Mouse (Mus musculus): Measurements from ENCODE around the gene Zfp810.

The Zfp810 gene

GRCm38 (mm10) chr9:22307156-22307919, at the start of gene Zfp810:
Gene Zfp810, minus strand, starts transcription at chr9:22307648.
- no peak for TF ChIP-seq POU5F1 (IDR thresholded peaks at IDR 0.05; ENCODE audit: borderline replicate concordance, low read length)
- no peak for TF ChIP-seq CTCF (conservative IDR thresholded peaks at IDR 0.05; ENCODE audit: low read length)
- no peak for TF ChIP-seq NANOG (IDR thresholded peaks at IDR 0.05; ENCODE audit: borderline replicate concordance, low read length)
- H3K9me3 ChIP-seq (ENCODE audit: low read length), result peaks cover 44% of the 10 kb centered on the region
- H3K36me3 ChIP-seq (ENCODE audit: insufficient read depth, low read length), result peaks cover 20% of the 10 kb centered on the region
- peaks cover 28% of the 10 kb centered on the region for H3K4me1 ChIP-seq (replicated peaks; ENCODE audit: low read depth, low read length)
- peak within 1 kb of the TSS; percentile 98 for H3K4me3 ChIP-seq (replicated peaks; ENCODE audit: low read length)
- no peaks in the 10 kb centered on the region for H3K27me3 ChIP-seq (ENCODE audit: insufficient read depth, low read length)

- H3K9me3 ChIP-seq (ENCODE audit: low read length), result no peaks in the 10 kb centered on the region
- H3K27me3 ChIP-seq (ENCODE audit: insufficient read depth, low read length), result no peaks in the 10 kb centered on the region
- no peak overlapping the region for H3K4me3 ChIP-seq (replicated peaks; ENCODE audit: low read length)
- peaks cover 97% of the 10 kb centered on the region for H3K36me3 ChIP-seq (ENCODE audit: insufficient read depth, low read length)
- peaks cover 17% of the 10 kb centered on the region for H3K4me1 ChIP-seq (replicated peaks; ENCODE audit: low read depth, low read length)
- no peak for TF ChIP-seq CTCF (conservative IDR thresholded peaks at IDR 0.05; ENCODE audit: low read length)
- no peak for TF ChIP-seq POU5F1 (IDR thresholded peaks at IDR 0.05; ENCODE audit: borderline replicate concordance, low read length)
- no peak for TF ChIP-seq NANOG (IDR thresholded peaks at IDR 0.05; ENCODE audit: borderline replicate concordance, low read length)
These were observed 48.5 kb upstream of the Zfp810 start for GRCm38 (mm10) chr9:22355919-22356318.

GRCm38 (mm10) chr9:22353901-22354300, 46.5 kb upstream of the Zfp810 start:
- no peaks in the 10 kb centered on the region for H3K27me3 ChIP-seq (ENCODE audit: insufficient read depth, low read length)
- no peaks in the 10 kb centered on the region for H3K9me3 ChIP-seq (ENCODE audit: low read length)
- no peak overlapping the region for H3K4me3 ChIP-seq (replicated peaks; ENCODE audit: low read length)
- TF ChIP-seq POU5F1 (IDR thresholded peaks at IDR 0.05; ENCODE audit: borderline replicate concordance, low read length) (no peak), CTCF (conservative IDR thresholded peaks at IDR 0.05; ENCODE audit: low read length) (no peak), NANOG (IDR thresholded peaks at IDR 0.05; ENCODE audit: borderline replicate concordance, low read length) (no peak)
- peaks cover 17% of the 10 kb centered on the region for H3K4me1 ChIP-seq (replicated peaks; ENCODE audit: low read depth, low read length)
- peaks cover 92% of the 10 kb centered on the region for H3K36me3 ChIP-seq (ENCODE audit: insufficient read depth, low read length)

- TF ChIP-seq NANOG (IDR thresholded peaks at IDR 0.05; ENCODE audit: borderline replicate concordance, low read length), result no peak
- no peak for TF ChIP-seq POU5F1 (IDR thresholded peaks at IDR 0.05; ENCODE audit: borderline replicate concordance, low read length)
- no peak for TF ChIP-seq CTCF (conservative IDR thresholded peaks at IDR 0.05; ENCODE audit: low read length)
- Histone ChIP-seq H3K36me3 (ENCODE audit: insufficient read depth, low read length) (peaks cover 89% of the 10 kb centered on the region), H3K27me3 (ENCODE audit: insufficient read depth, low read length) (no peaks in the 10 kb centered on the region), H3K4me1 (replicated peaks; ENCODE audit: low read depth, low read length) (peaks cover 17% of the 10 kb centered on the region), H3K9me3 (ENCODE audit: low read length) (no peaks in the 10 kb centered on the region), H3K4me3 (replicated peaks; ENCODE audit: low read length) (no peak overlapping the region)
These were observed 46.0 kb upstream of the Zfp810 start for GRCm38 (mm10) chr9:22353465-22353864.

GRCm38 (mm10) chr9:22340331-22340730, 32.9 kb upstream of the Zfp810 start:
- no peak overlapping the region for H3K4me3 ChIP-seq (replicated peaks; ENCODE audit: low read length)
- TF ChIP-seq CTCF (conservative IDR thresholded peaks at IDR 0.05; ENCODE audit: low read length), result no peak
- TF ChIP-seq POU5F1 (IDR thresholded peaks at IDR 0.05; ENCODE audit: borderline replicate concordance, low read length), result no peak
- TF ChIP-seq NANOG (IDR thresholded peaks at IDR 0.05; ENCODE audit: borderline replicate concordance, low read length), result no peak
- H3K36me3 ChIP-seq (ENCODE audit: insufficient read depth, low read length), result peaks cover 89% of the 10 kb centered on the region
- H3K9me3 ChIP-seq (ENCODE audit: low read length), result no peaks in the 10 kb centered on the region
- no peaks in the 10 kb centered on the region for H3K27me3 ChIP-seq (ENCODE audit: insufficient read depth, low read length)
- H3K4me1 ChIP-seq (replicated peaks; ENCODE audit: low read depth, low read length), result no peaks in the 10 kb centered on the region; the same call in 1 of the 2 replicates

- Histone ChIP-seq H3K4me3 (replicated peaks; ENCODE audit: low read length) (no peak overlapping the region), H3K9me3 (ENCODE audit: low read length) (no peaks in the 10 kb centered on the region), H3K36me3 (ENCODE audit: insufficient read depth, low read length) (peaks cover 91% of the 10 kb centered on the region), H3K27me3 (ENCODE audit: insufficient read depth, low read length) (no peaks in the 10 kb centered on the region), H3K4me1 (replicated peaks; ENCODE audit: low read depth, low read length) (peaks cover 11% of the 10 kb centered on the region)
- TF ChIP-seq POU5F1 (IDR thresholded peaks at IDR 0.05; ENCODE audit: borderline replicate concordance, low read length) (no peak), CTCF (conservative IDR thresholded peaks at IDR 0.05; ENCODE audit: low read length) (peak; percentile 56)
These were observed 29.8 kb upstream of the Zfp810 start for GRCm38 (mm10) chr9:22337217-22337616.

GRCm38 (mm10) chr9:22327475-22328387, 20.3 kb upstream of the Zfp810 start:
- Histone ChIP-seq H3K36me3 (ENCODE audit: insufficient read depth, low read length) (peaks cover 32% of the 10 kb centered on the region), H3K9me3 (ENCODE audit: low read length) (no peaks in the 10 kb centered on the region), H3K27me3 (ENCODE audit: insufficient read depth, low read length) (no peaks in the 10 kb centered on the region), H3K4me3 (replicated peaks; ENCODE audit: low read length) (peak overlapping the region; percentile 78), H3K4me1 (replicated peaks; ENCODE audit: low read depth, low read length) (peaks cover 34% of the 10 kb centered on the region)
- TF ChIP-seq NANOG (IDR thresholded peaks at IDR 0.05; ENCODE audit: borderline replicate concordance, low read length), result no peak
- no peak for TF ChIP-seq POU5F1 (IDR thresholded peaks at IDR 0.05; ENCODE audit: borderline replicate concordance, low read length)
- TF ChIP-seq CTCF (conservative IDR thresholded peaks at IDR 0.05; ENCODE audit: low read length), result peak; percentile 70

GRCm38 (mm10) chr9:22327099-22327474, 19.6 kb upstream of the Zfp810 start:
- H3K36me3 ChIP-seq (ENCODE audit: insufficient read depth, low read length), result peaks cover 25% of the 10 kb centered on the region
- peaks cover 40% of the 10 kb centered on the region for H3K4me1 ChIP-seq (replicated peaks; ENCODE audit: low read depth, low read length)
- H3K4me3 ChIP-seq (replicated peaks; ENCODE audit: low read length), result peak overlapping the region; percentile 78
- TF ChIP-seq NANOG (IDR thresholded peaks at IDR 0.05; ENCODE audit: borderline replicate concordance, low read length) (no peak), POU5F1 (IDR thresholded peaks at IDR 0.05; ENCODE audit: borderline replicate concordance, low read length) (no peak), CTCF (conservative IDR thresholded peaks at IDR 0.05; ENCODE audit: low read length) (no peak)
- no peaks in the 10 kb centered on the region for H3K9me3 ChIP-seq (ENCODE audit: low read length)
- H3K27me3 ChIP-seq (ENCODE audit: insufficient read depth, low read length), result no peaks in the 10 kb centered on the region

All from E14TG2a.4 (cell line).